Comparison of ENCODE assay signal across 24 mouse cellular contexts in the genomic region with DNA sequence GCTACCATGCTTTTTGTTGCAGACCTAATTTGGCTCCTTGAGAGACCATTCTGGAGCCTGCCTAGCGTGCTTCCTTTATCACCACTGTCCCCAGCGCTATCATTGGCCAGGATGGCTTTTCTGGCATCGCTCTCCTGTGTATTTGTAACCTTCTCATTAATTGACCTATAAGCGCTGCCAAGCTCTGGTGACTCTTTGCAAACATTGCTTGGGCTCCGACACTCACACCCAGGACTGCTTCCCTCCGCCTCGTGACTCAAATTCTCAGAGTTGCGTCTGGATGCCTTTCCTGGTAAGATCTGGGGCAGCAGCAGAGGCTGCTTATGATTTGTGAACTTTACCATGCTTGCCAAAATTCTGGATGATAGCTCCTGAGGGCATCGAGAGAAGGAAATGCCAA. TPM values are rescaled to one million over a fixed set of nuclear protein-coding genes. Genes with fewer than 3 reads are reported as not detected.
DNase-seq lines count a peak whose midpoint lies in the region; ATAC-seq and TF ChIP-seq lines count a peak whose summit lies in the region.
"Had no signal": no experiment of that assay in that cellular context is flagged by ENCODE, and none has a peak within 500 bp of the region (broad histone marks: within the 10 kb centered on the region; RNA-seq: fewer than 3 reads in every experiment).

No protein-coding gene starts in this region.

- no peak for ATAC-seq in liver, postnatal 0 days
- no peak for ATAC-seq in hindbrain, embryonic 16.5 days
- ATAC-seq: forebrain, embryonic 13.5 days; intestine, embryonic 15.5 days; midbrain, embryonic 16.5 days had no signal

- intact Hi-C loops in gastrocnemius, postnatal 14 days (cut with DNase I; ENCODE audit: low total_unique reads), result no loop called here

- H3K4me3 ChIP-seq in liver, adult 2 months (ENCODE audit: insufficient read depth, low read depth, low read length), result no peak overlapping the region
- no peak overlapping the region for H3K4me3 ChIP-seq in liver, postnatal 0 days (ENCODE audit: low read depth, low read length)
- no peak overlapping the region for H3K4me3 ChIP-seq in hindbrain, embryonic 16.5 days (ENCODE audit: low read length)
- H3K4me3 ChIP-seq: forebrain, embryonic 13.5 days; hindbrain, embryonic 15.5 days; intestine, embryonic 15.5 days; layer of hippocampus, adult 2 months; midbrain, embryonic 10.5 days; myocyte; neural tube, embryonic 13.5 days; stomach, embryonic 15.5 days had no signal

- TF ChIP-seq POLR2A in liver, adult 2 months (IDR thresholded peaks at IDR 0.05; ENCODE audit: extremely low read depth, insufficient read depth, low read length), result no peak

- H3K27ac ChIP-seq in liver, adult 2 months (replicated peaks; ENCODE audit: insufficient read depth, low read depth, low read length), result no peak overlapping the region
- H3K27ac ChIP-seq in liver, postnatal 0 days (ENCODE audit: low read depth), result no peak overlapping the region
- no peak overlapping the region for H3K27ac ChIP-seq in hindbrain, embryonic 16.5 days (ENCODE audit: low read depth, low read length)
- H3K27ac ChIP-seq: forebrain, embryonic 13.5 days; hindbrain, embryonic 15.5 days; intestine, embryonic 15.5 days; layer of hippocampus, adult 2 months; midbrain, embryonic 10.5 days; neural tube, embryonic 13.5 days; stomach, embryonic 15.5 days had no signal

- H3K79me2 ChIP-seq in liver, adult 2 months (ENCODE audit: control insufficient read depth, insufficient read depth, low read length), result no peaks in the 10 kb centered on the region; the same call in 1 of the 2 replicates

- 28% methylated on average over 9 of the region's 9 CpGs for WGBS in liver, adult 2 months
- 82% methylated on average over 9 of the region's 9 CpGs for WGBS in liver, postnatal 0 days (ENCODE audit: insufficient replicate concordance)
- WGBS in hindbrain, embryonic 16.5 days, result 89% methylated on average over 9 of the region's 9 CpGs

- H3K27me3 ChIP-seq in liver, adult 2 months (ENCODE audit: control insufficient read depth, insufficient read depth, low read length), result no peaks in the 10 kb centered on the region
- no peaks in the 10 kb centered on the region for H3K27me3 ChIP-seq in liver, postnatal 0 days (ENCODE audit: insufficient read depth, low read length)
- no peaks in the 10 kb centered on the region for H3K27me3 ChIP-seq in hindbrain, embryonic 16.5 days (replicated peaks; ENCODE audit: control insufficient read depth, insufficient read depth, low read length)
- H3K27me3 ChIP-seq: forebrain, embryonic 13.5 days; hindbrain, embryonic 15.5 days; intestine, embryonic 15.5 days; neural tube, embryonic 13.5 days; stomach, embryonic 15.5 days had no signal

- peaks cover 6% of the 10 kb centered on the region; the same call in 1 of the 2 replicates for H3K4me1 ChIP-seq in liver, adult 2 months (ENCODE audit: control insufficient read depth, insufficient read depth, low read length)
- no peaks in the 10 kb centered on the region for H3K4me1 ChIP-seq in liver, postnatal 0 days (ENCODE audit: insufficient read depth)
- H3K4me1 ChIP-seq in hindbrain, embryonic 16.5 days (ENCODE audit: control insufficient read depth, insufficient read depth, low read depth, low read length), result no peaks in the 10 kb centered on the region; the same call in 1 of the 2 replicates

- no peak for TF ChIP-seq EP300 in liver, postnatal 0 days (IDR thresholded peaks at IDR 0.05; ENCODE audit: low read depth)

- peak; percentile 13 for DNase-seq in adrenal gland, adult 2 months
- no peak for DNase-seq in adrenal gland, adult (ENCODE audit: inconsistent age in 2 of 2, low spot score in 1 of 2)
- peak; percentile 46 for DNase-seq in gastrocnemius, adult 18-20 months (ENCODE audit: low spot score)
- DNase-seq in gastrocnemius, postnatal 14 days, result no peak
- peak; percentile 68 for DNase-seq in liver, adult 2 months (ENCODE audit: extremely low read depth, low read depth, low spot score)
- DNase-seq in liver, postnatal 0 days, result no peak
- DNase-seq in skeletal muscle tissue, adult 2 months (ENCODE audit: low read depth, low spot score), result peak; percentile 52
- DNase-seq: adrenal gland, postnatal 36 days; kidney, adult 8-10 months; kidney, postnatal 10 days; lung, adult 18-20 months; lung, postnatal 10 days; thymus, postnatal 25 days had no signal

- H3K4me2 ChIP-seq in liver, postnatal 0 days (ENCODE audit: low read depth, low read length), result no peak overlapping the region
- no peak overlapping the region for H3K4me2 ChIP-seq in hindbrain, embryonic 16.5 days (ENCODE audit: low read length)
- H3K4me2 ChIP-seq: forebrain, embryonic 13.5 days; hindbrain, embryonic 15.5 days; intestine, embryonic 15.5 days; liver, embryonic 11.5 days; neural tube, embryonic 13.5 days; stomach, embryonic 15.5 days had no signal

- no peaks in the 10 kb centered on the region for H3K9me3 ChIP-seq in liver, postnatal 0 days (ENCODE audit: low read length)
- H3K9me3 ChIP-seq in hindbrain, embryonic 16.5 days (ENCODE audit: control insufficient read depth, low read length), result no peaks in the 10 kb centered on the region
- H3K9me3 ChIP-seq: forebrain, embryonic 13.5 days; hindbrain, embryonic 15.5 days; intestine, embryonic 15.5 days; midbrain, embryonic 10.5 days; neural tube, embryonic 13.5 days; stomach, embryonic 15.5 days had no signal

- H3K9ac ChIP-seq in liver, adult 2 months (ENCODE audit: low read depth, low read length), result no peak overlapping the region
- H3K9ac ChIP-seq in liver, postnatal 0 days (replicated peaks), result no peak overlapping the region
- no peak overlapping the region for H3K9ac ChIP-seq in hindbrain, embryonic 16.5 days (ENCODE audit: low read depth, low read length)
- H3K9ac ChIP-seq: forebrain, embryonic 13.5 days; hindbrain, embryonic 15.5 days; intestine, embryonic 15.5 days; neural tube, embryonic 13.5 days; stomach, embryonic 15.5 days had no signal

- no peaks in the 10 kb centered on the region for H3K36me3 ChIP-seq in liver, adult 2 months (ENCODE audit: control insufficient read depth, insufficient read depth, low read length)
- no peaks in the 10 kb centered on the region for H3K36me3 ChIP-seq in liver, postnatal 0 days (replicated peaks; ENCODE audit: insufficient read depth, low read length)
- H3K36me3 ChIP-seq in hindbrain, embryonic 16.5 days (ENCODE audit: control insufficient read depth, insufficient read depth, low read length), result no peaks in the 10 kb centered on the region
- H3K36me3 ChIP-seq: hindbrain, embryonic 15.5 days; intestine, embryonic 15.5 days; midbrain, embryonic 10.5 days; neural tube, embryonic 13.5 days; stomach, embryonic 15.5 days had no signal

- TF ChIP-seq CTCF in liver, adult 2 months (IDR thresholded peaks at IDR 0.05; ENCODE audit: low read depth, low read length), result no peak
- TF ChIP-seq CTCF in liver, postnatal 0 days (IDR thresholded peaks at IDR 0.05; ENCODE audit: low read depth), result no peak

RNA-seq across cellular contexts. Expression of a gene that starts 19.8 kb away (rescaled TPM):
- total RNA-seq in adrenal gland, adult 2 months (2021), result 1 to 10 TPM; 3.7 to 5.0 TPM
- polyA plus RNA-seq in adrenal gland, adult 2 months (2012; rRNA removed), result 0.21 and 0.28 TPM in 2 replicates
- 1 to 10 TPM; 5.4 to 8.5 TPM for total RNA-seq in gastrocnemius, adult 18-20 months (2021)
- 1 to 10 TPM; 5.0 to 6.3 TPM for total RNA-seq in gastrocnemius, postnatal 14 days (2021)
- total RNA-seq in liver, adult 2 months (2014; rRNA removed), result 11.5 and 12.1 TPM in 2 replicates
- polyA plus RNA-seq in liver, adult 2 months (2012; rRNA removed), result 2.9 and 4.5 TPM in 2 replicates
- polyA plus RNA-seq in liver, postnatal 0 days (2015; fragmentation: Nextera tagmentation; extraction: Ambion mirVana), result 28.8 and 28.9 TPM in 2 replicates
- 22.1 and 24.7 TPM in 2 replicates for polyA plus RNA-seq in hindbrain, embryonic 16.5 days (2015; fragmentation: Nextera tagmentation; extraction: Ambion mirVana)

Comparison
In these comparisons a context has a peak if more than half of its experiments do, and no peak if none do; other contexts are left out.
1. DNase-seq: peak in adrenal gland, adult 2 months (single experiment), gastrocnemius, adult 18-20 months (single experiment), liver, adult 2 months (single experiment) and skeletal muscle tissue, adult 2 months (single experiment); none in adrenal gland, adult (0 of 2), gastrocnemius, postnatal 14 days (single experiment) and liver, postnatal 0 days (single experiment).